Mouse (Mus musculus) stomach, embryonic 14.5 days (tissue): Measurements from ENCODE around the gene E2f2. TPM values are rescaled to one million over a fixed set of nuclear protein-coding genes. Genes with fewer than 3 reads are reported as not detected.

Experiments
- ATAC-seq: fragments of 200-750 bp; cut with Nextera tagmentation; 2 replicates; pipeline ENCODE4 v1.8.0; 2017; ENCODE audit warnings: low read depth, moderate TSS enrichment; ENCODE audit not compliant: insufficient number of reproducible peaks, insufficient read depth, low FRiP score
- H3K27ac ChIP-seq: fragments of 300-500 bp; sonication (generic); 2 replicates; pipeline ENCODE4 v1.5.1; 2014; ENCODE audit warnings: mild to moderate bottlenecking, low read length, moderate library complexity, mixed read lengths
- H3K27me3 ChIP-seq: fragments of 300-500 bp; sonication (generic); 2 replicates; pipeline ENCODE4 v1.6.1; 2014; ENCODE audit warnings: low read length, control low read depth, mixed read lengths; ENCODE audit not compliant: control insufficient read depth, insufficient read depth
- H3K36me3 ChIP-seq: fragments of 300-500 bp; sonication (generic); 2 replicates; pipeline ENCODE4 v1.6.1; 2014; ENCODE audit warnings: mild to moderate bottlenecking, control low read depth, low read length, moderate library complexity, mixed read lengths; ENCODE audit not compliant: control insufficient read depth, insufficient read depth
- H3K4me1 ChIP-seq: fragments of 300-500 bp; sonication (generic); 2 replicates; pipeline ENCODE4 v1.6.1; 2014; ENCODE audit warnings: low read length, control low read depth, mixed read lengths; ENCODE audit not compliant: control insufficient read depth, insufficient read depth
- H3K4me2 ChIP-seq: fragments of 300-500 bp; sonication (generic); replicated peaks from 2 replicates; pipeline ENCODE4 v1.6.1; 2014; ENCODE audit warnings: low read depth, low read length, control low read depth
- H3K4me3 ChIP-seq: fragments of 300-500 bp; sonication (generic); 2 replicates; pipeline ENCODE4 v1.5.1; 2014; ENCODE audit warnings: low read depth, low read length, control low read depth
- H3K9ac ChIP-seq: fragments of 300-500 bp; sonication (generic); replicated peaks from 2 replicates; pipeline ENCODE4 v1.6.1; 2014; ENCODE audit warnings: low read depth, mild to moderate bottlenecking, control low read depth, low read length, moderate library complexity, mixed read lengths
- H3K9me3 ChIP-seq: fragments of 300-500 bp; sonication (generic); 2 replicates; pipeline ENCODE4 v1.6.1; 2016; ENCODE audit warnings: low read depth, low read length, control low read depth; ENCODE audit not compliant: control insufficient read depth
- WGBS: fragments of 180-500 bp; shearing (Covaris S2); extraction: QIAGEN DNeasy Blood & Tissue Kit; methylation state at CpG from one replicate; pipeline ENCODE4 v1.1.7; 2014; 5-methylcytosine and 5-hydroxymethylcytosine counted together
- polyA plus RNA-seq: library from polyadenylated mRNA; unstranded; fragments of >200 nt; fragmentation: Nextera tagmentation; extraction: Ambion mirVana; gene quantifications from 2 replicates; pipeline ENCODE4 v1.2.1, GENCODE M21; 2014

E2f2 gene
- polyA plus RNA-seq, 1 experiment from 2014 or later: 3.5 TPM

GRCm38 (mm10) chr4:136206943-136207342, 34.7 kb downstream of the E2f2 start:
- Histone ChIP-seq H3K4me1 (peaks cover 8% of the 10 kb centered on the region; the same call in 1 of the 2 replicates), H3K9ac (peak overlapping the region; percentile 55), H3K27ac (no peak overlapping the region; the same call in 1 of the 2 replicates), H3K27me3 (no peaks in the 10 kb centered on the region), H3K9me3 (no peaks in the 10 kb centered on the region), H3K4me2 (peak overlapping the region; percentile 97), H3K36me3 (no peaks in the 10 kb centered on the region), H3K4me3 (peak overlapping the region; percentile 65)
- no peak for ATAC-seq
- 3% methylated on average over 6 of the region's 6 CpGs for whole genome bisulfite sequencing

GRCm38 (mm10) chr4:136210931-136211330, 38.7 kb downstream of the E2f2 start:
- Histone ChIP-seq H3K9me3 (no peaks in the 10 kb centered on the region), H3K4me1 (peaks cover 20% of the 10 kb centered on the region; the same call in 1 of the 2 replicates), H3K9ac (no peak overlapping the region), H3K27ac (no peak overlapping the region), H3K4me2 (no peak overlapping the region), H3K36me3 (no peaks in the 10 kb centered on the region), H3K4me3 (no peak overlapping the region), H3K27me3 (no peaks in the 10 kb centered on the region)
- no peak for ATAC-seq
- WGBS: 85% methylated on average over 9 of the region's 9 CpGs

GRCm38 (mm10) chr4:136213629-136214028, 41.4 kb downstream of the E2f2 start:
- ATAC-seq: no peak
- no peak overlapping the region for H3K27ac ChIP-seq
- H3K4me2 ChIP-seq: no peak overlapping the region
- no peaks in the 10 kb centered on the region for H3K36me3 ChIP-seq
- no peaks in the 10 kb centered on the region for H3K9me3 ChIP-seq
- H3K4me1 ChIP-seq: peaks cover 29% of the 10 kb centered on the region
- H3K9ac ChIP-seq: no peak overlapping the region
- H3K4me3 ChIP-seq: no peak overlapping the region
- 56% methylated on average over 7 of the region's 7 CpGs for WGBS
- H3K27me3 ChIP-seq: no peaks in the 10 kb centered on the region

- no peak overlapping the region for H3K4me2 ChIP-seq
- peaks cover 39% of the 10 kb centered on the region for H3K4me1 ChIP-seq
- 70% methylated on average over 8 of the region's 8 CpGs for WGBS
- no peak for ATAC-seq
- no peak overlapping the region for H3K9ac ChIP-seq
- H3K27me3 ChIP-seq: no peaks in the 10 kb centered on the region
- H3K4me3 ChIP-seq: no peak overlapping the region
- no peak overlapping the region for H3K27ac ChIP-seq
- H3K9me3 ChIP-seq: no peaks in the 10 kb centered on the region
- H3K36me3 ChIP-seq: no peaks in the 10 kb centered on the region
These were observed 42.6 kb downstream of the E2f2 start for GRCm38 (mm10) chr4:136214828-136215227.

DNA sequence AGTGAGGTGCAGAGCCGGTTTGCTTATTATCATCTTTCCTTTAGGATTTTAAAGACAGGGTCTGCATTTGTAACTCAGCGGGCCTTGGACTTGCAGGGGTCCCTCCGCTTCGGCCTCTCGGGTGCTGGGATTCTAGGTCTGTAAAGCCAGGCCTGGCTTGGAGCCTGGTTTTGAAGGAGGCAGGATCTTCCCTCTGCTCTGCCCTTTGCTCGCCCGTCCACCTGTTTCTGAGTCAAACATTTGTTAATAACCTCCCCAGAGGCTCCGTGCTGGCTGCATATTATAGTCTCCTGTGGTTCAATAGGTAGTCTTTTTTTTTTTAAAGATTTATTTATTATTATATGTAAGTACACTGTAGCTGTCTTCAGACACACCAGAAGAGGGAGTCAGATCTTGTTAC, 43.4 kb downstream of the E2f2 start:
- Histone ChIP-seq H3K4me2 (no peak overlapping the region), H3K4me3 (no peak overlapping the region), H3K27ac (no peak overlapping the region), H3K9ac (no peak overlapping the region), H3K9me3 (no peaks in the 10 kb centered on the region), H3K4me1 (peaks cover 45% of the 10 kb centered on the region), H3K36me3 (no peaks in the 10 kb centered on the region), H3K27me3 (no peaks in the 10 kb centered on the region)
- 79% methylated on average over 8 of the region's 8 CpGs for WGBS
- no peak for ATAC-seq

- Histone ChIP-seq H3K4me3 (no peak overlapping the region), H3K9me3 (no peaks in the 10 kb centered on the region), H3K4me1 (peaks cover 45% of the 10 kb centered on the region), H3K27ac (peak overlapping the region; percentile 30; the same call in 1 of the 2 replicates), H3K36me3 (no peaks in the 10 kb centered on the region), H3K27me3 (no peaks in the 10 kb centered on the region), H3K4me2 (no peak overlapping the region), H3K9ac (no peak overlapping the region)
- ATAC-seq: no peak
- 36% methylated on average over 10 of the region's 10 CpGs for WGBS
These were observed 44.9 kb downstream of the E2f2 start for GRCm38 (mm10) chr4:136217063-136217462.

- 14% methylated on average over 15 of the region's 18 CpGs for WGBS
- Histone ChIP-seq H3K9me3 (no peaks in the 10 kb centered on the region), H3K4me2 (peak overlapping the region; percentile 15; the same call in 1 of the 2 replicates), H3K9ac (no peak overlapping the region), H3K27me3 (no peaks in the 10 kb centered on the region), H3K4me3 (no peak overlapping the region), H3K4me1 (peaks cover 39% of the 10 kb centered on the region), H3K27ac (peak overlapping the region; percentile 85), H3K36me3 (no peaks in the 10 kb centered on the region)
- 0 out of 2 replicates have a peak, but pooled peaks have one; percentile 15 for ATAC-seq
These were observed 46.5 kb downstream of the E2f2 start for GRCm38 (mm10) chr4:136218595-136219214.

GRCm38 (mm10) chr4:136220133-136220775, 48.1 kb downstream of the E2f2 start:
- H3K27me3 ChIP-seq: no peaks in the 10 kb centered on the region
- peaks cover 37% of the 10 kb centered on the region for H3K4me1 ChIP-seq
- peak overlapping the region; percentile 69; the same call in 1 of the 2 replicates for H3K27ac ChIP-seq
- peak overlapping the region; percentile 43 for H3K4me2 ChIP-seq
- ATAC-seq: peak; percentile 67
- H3K36me3 ChIP-seq: no peaks in the 10 kb centered on the region
- H3K9ac ChIP-seq: no peak overlapping the region
- 8% methylated on average over 17 of the region's 17 CpGs for WGBS
- peak overlapping the region; percentile 13 for H3K4me3 ChIP-seq
- H3K9me3 ChIP-seq: no peaks in the 10 kb centered on the region
